Mouse (Mus musculus): ENCODE measurements around the gene Armc8. TPM values are rescaled to one million over a fixed set of nuclear protein-coding genes. Genes with fewer than 3 reads are reported as not detected.

Gene Armc8
- polyA plus RNA-seq, 1 experiment from 2014 or later: 20.5 TPM

GRCm38 (mm10) chr9:99492634-99493200 is 76.0 kb downstream of the Armc8 start:
- ATAC-seq (ENCODE audit: insufficient number of reproducible peaks, low FRiP score, low TSS enrichment, low read depth): no peak
- H3K4me3 ChIP-seq (replicated peaks): no peak overlapping the region
- H3K36me3 ChIP-seq: peaks cover 42% of the 10 kb centered on the region
- WGBS: 86% methylated on average over 10 of the region's 10 CpGs
- no peak overlapping the region for H3K27ac ChIP-seq (replicated peaks)
- H3K27me3 ChIP-seq: no peaks in the 10 kb centered on the region
- H3K9ac ChIP-seq: no peak overlapping the region
- H3K9me3 ChIP-seq (replicated peaks): no peaks in the 10 kb centered on the region
- no peak overlapping the region for H3K4me2 ChIP-seq (replicated peaks)
- no peaks in the 10 kb centered on the region for H3K4me1 ChIP-seq

GRCm38 (mm10) chr9:99491050-99491449 is 77.6 kb downstream of the Armc8 start:
- no peak for ATAC-seq (ENCODE audit: insufficient number of reproducible peaks, low FRiP score, low TSS enrichment, low read depth)
- Histone ChIP-seq H3K9ac (no peak overlapping the region), H3K36me3 (peaks cover 47% of the 10 kb centered on the region), H3K9me3 (replicated peaks) (no peaks in the 10 kb centered on the region), H3K4me3 (replicated peaks) (no peak overlapping the region), H3K4me2 (replicated peaks) (no peak overlapping the region), H3K27me3 (no peaks in the 10 kb centered on the region), H3K27ac (replicated peaks) (no peak overlapping the region), H3K4me1 (no peaks in the 10 kb centered on the region)
- 89% methylated on average over 4 of the region's 4 CpGs for WGBS

- Histone ChIP-seq H3K4me1 (no peaks in the 10 kb centered on the region), H3K4me3 (replicated peaks) (no peak overlapping the region), H3K9me3 (replicated peaks) (no peaks in the 10 kb centered on the region), H3K27ac (replicated peaks) (no peak overlapping the region), H3K4me2 (replicated peaks) (no peak overlapping the region), H3K9ac (no peak overlapping the region), H3K36me3 (peaks cover 44% of the 10 kb centered on the region), H3K27me3 (no peaks in the 10 kb centered on the region)
- WGBS: 83% methylated on average over 3 of the region's 3 CpGs
- no peak for ATAC-seq (ENCODE audit: insufficient number of reproducible peaks, low FRiP score, low TSS enrichment, low read depth)
Observed at GRCm38 (mm10) chr9:99487841-99488240, 80.9 kb downstream of the Armc8 start.

GRCm38 (mm10) chr9:99487126-99487695 is 81.5 kb downstream of the Armc8 start:
- 84% methylated on average over 8 of the region's 8 CpGs for WGBS

GRCm38 (mm10) chr9:99485144-99485543 is 83.6 kb downstream of the Armc8 start:
- H3K4me2 ChIP-seq (replicated peaks): no peak overlapping the region
- no peaks in the 10 kb centered on the region for H3K27me3 ChIP-seq
- 92% methylated on average over 4 of the region's 4 CpGs for WGBS
- no peak overlapping the region for H3K27ac ChIP-seq (replicated peaks)
- H3K9ac ChIP-seq: no peak overlapping the region
- H3K36me3 ChIP-seq: peaks cover 43% of the 10 kb centered on the region
- no peak overlapping the region for H3K4me3 ChIP-seq (replicated peaks)
- ATAC-seq (ENCODE audit: insufficient number of reproducible peaks, low FRiP score, low TSS enrichment, low read depth): no peak
- H3K9me3 ChIP-seq (replicated peaks): no peaks in the 10 kb centered on the region
- H3K4me1 ChIP-seq: no peaks in the 10 kb centered on the region

More at GRCm38 (mm10) chr9:99487126-99487695, 81.5 kb downstream of the Armc8 start:
- Histone ChIP-seq H3K4me1 (no peaks in the 10 kb centered on the region), H3K27me3 (no peaks in the 10 kb centered on the region), H3K4me3 (replicated peaks) (no peak overlapping the region), H3K4me2 (replicated peaks) (no peak overlapping the region), H3K27ac (replicated peaks) (no peak overlapping the region), H3K9me3 (replicated peaks) (no peaks in the 10 kb centered on the region), H3K36me3 (peaks cover 44% of the 10 kb centered on the region), H3K9ac (no peak overlapping the region)
- no peak for ATAC-seq (ENCODE audit: insufficient number of reproducible peaks, low FRiP score, low TSS enrichment, low read depth)

- Histone ChIP-seq H3K4me1 (no peaks in the 10 kb centered on the region), H3K9me3 (replicated peaks) (no peaks in the 10 kb centered on the region), H3K9ac (no peak overlapping the region), H3K4me2 (replicated peaks) (no peak overlapping the region), H3K36me3 (peaks cover 43% of the 10 kb centered on the region), H3K27ac (replicated peaks) (no peak overlapping the region), H3K27me3 (no peaks in the 10 kb centered on the region), H3K4me3 (replicated peaks) (no peak overlapping the region)
- ATAC-seq (ENCODE audit: insufficient number of reproducible peaks, low FRiP score, low TSS enrichment, low read depth): no peak
Observed at GRCm38 (mm10) chr9:99484632-99485031, 84.1 kb downstream of the Armc8 start.

GRCm38 (mm10) chr9:99483191-99483590 is 85.5 kb downstream of the Armc8 start:
- Histone ChIP-seq H3K4me2 (replicated peaks) (no peak overlapping the region), H3K27me3 (no peaks in the 10 kb centered on the region), H3K4me1 (no peaks in the 10 kb centered on the region), H3K9ac (no peak overlapping the region), H3K4me3 (replicated peaks) (no peak overlapping the region), H3K9me3 (replicated peaks) (no peaks in the 10 kb centered on the region), H3K27ac (replicated peaks) (no peak overlapping the region), H3K36me3 (peaks cover 36% of the 10 kb centered on the region)
- ATAC-seq (ENCODE audit: insufficient number of reproducible peaks, low FRiP score, low TSS enrichment, low read depth): no peak
- WGBS: 72% methylated on average over 4 of the region's 4 CpGs

- Histone ChIP-seq H3K27me3 (no peaks in the 10 kb centered on the region), H3K9ac (no peak overlapping the region), H3K9me3 (replicated peaks) (no peaks in the 10 kb centered on the region), H3K36me3 (peaks cover 15% of the 10 kb centered on the region; the same call in 1 of the 2 replicates), H3K27ac (replicated peaks) (no peak overlapping the region), H3K4me1 (no peaks in the 10 kb centered on the region), H3K4me3 (replicated peaks) (no peak overlapping the region), H3K4me2 (replicated peaks) (no peak overlapping the region)
- no peak for ATAC-seq (ENCODE audit: insufficient number of reproducible peaks, low FRiP score, low TSS enrichment, low read depth)
- WGBS: 90% methylated on average over 4 of the region's 4 CpGs
Observed at GRCm38 (mm10) chr9:99480764-99481163, 87.9 kb downstream of the Armc8 start.

GRCm38 (mm10) chr9:99479181-99479711 is 89.5 kb downstream of the Armc8 start:
- H3K27me3 ChIP-seq: no peaks in the 10 kb centered on the region
- H3K36me3 ChIP-seq: peaks cover 13% of the 10 kb centered on the region; the same call in 1 of the 2 replicates
- H3K9me3 ChIP-seq (replicated peaks): no peaks in the 10 kb centered on the region
- H3K4me3 ChIP-seq (replicated peaks): no peak overlapping the region
- no peaks in the 10 kb centered on the region for H3K4me1 ChIP-seq
- H3K4me2 ChIP-seq (replicated peaks): no peak overlapping the region
- H3K27ac ChIP-seq (replicated peaks): no peak overlapping the region
- no peak overlapping the region for H3K9ac ChIP-seq
- 63% methylated on average over 9 of the region's 9 CpGs for WGBS
- ATAC-seq (ENCODE audit: insufficient number of reproducible peaks, low FRiP score, low TSS enrichment, low read depth): no peak

GRCm38 (mm10) chr9:99471334-99471733 is 97.4 kb downstream of the Armc8 start:
- Histone ChIP-seq H3K36me3 (no peaks in the 10 kb centered on the region), H3K27me3 (no peaks in the 10 kb centered on the region), H3K4me3 (replicated peaks) (no peak overlapping the region), H3K4me2 (replicated peaks) (no peak overlapping the region), H3K27ac (replicated peaks) (no peak overlapping the region), H3K9me3 (replicated peaks) (no peaks in the 10 kb centered on the region), H3K4me1 (no peaks in the 10 kb centered on the region), H3K9ac (no peak overlapping the region)
- no peak for ATAC-seq (ENCODE audit: insufficient number of reproducible peaks, low FRiP score, low TSS enrichment, low read depth)
- WGBS: 82% methylated on average over 7 of the region's 7 CpGs

- no peaks in the 10 kb centered on the region for H3K4me1 ChIP-seq
- H3K9me3 ChIP-seq (replicated peaks): no peaks in the 10 kb centered on the region
- H3K36me3 ChIP-seq: no peaks in the 10 kb centered on the region
- H3K27me3 ChIP-seq: no peaks in the 10 kb centered on the region
- no peak for ATAC-seq (ENCODE audit: insufficient number of reproducible peaks, low FRiP score, low TSS enrichment, low read depth)
- H3K4me2 ChIP-seq (replicated peaks): no peak overlapping the region
- H3K4me3 ChIP-seq (replicated peaks): no peak overlapping the region
- no peak overlapping the region for H3K9ac ChIP-seq
- WGBS: 74% methylated on average over 16 of the region's 16 CpGs
- no peak overlapping the region for H3K27ac ChIP-seq (replicated peaks)
Observed at GRCm38 (mm10) chr9:99470347-99471092, 98.2 kb downstream of the Armc8 start.
